Mouse (Mus musculus): Measurements from ENCODE around the gene Rbm44.

Gene Rbm44

GRCm38 (mm10) chr1:91169157-91169556 is 24.3 kb downstream of the Rbm44 start:
- POLR2A ChIA-PET: no interaction called here
- CTCF ChIA-PET: interaction anchor here in 1 of 4 experiments (0.6 kb wide), 1 partner anchor 171 kb away, joined by 3 read pairs; the partner anchor contains the start of gene Lrrfip1

- ChIA-PET CTCF (interaction anchor here in 1 of 4 experiments (0.6 kb wide), 1 partner anchor 739 kb away, joined by 3 read pairs; no protein-coding TSS in a partner anchor), POLR2A (interaction anchor here in 1 of 4 experiments (0.5 kb wide), 1 partner anchor 19 kb away, joined by 6 read pairs; no protein-coding TSS in a partner anchor)
Measured at GRCm38 (mm10) chr1:91174796-91175195, 29.9 kb downstream of the Rbm44 start.

- ChIA-PET POLR2A (interaction anchor here in 1 of 4 experiments (0.7 to 1.2 kb wide), 2 partner anchors 8 to 10 kb away, joined by 3 read pairs; no protein-coding TSS in a partner anchor), CTCF (interaction anchor here in 2 of 4 experiments (0.8 to 1.1 kb wide), 2 partner anchors 203 to 339 kb away, joined by 3 read pairs; no protein-coding TSS in a partner anchor)
Measured at GRCm38 (mm10) chr1:91176026-91176425, 31.1 kb downstream of the Rbm44 start.

GRCm38 (mm10) chr1:91176871-91177270 is 32.0 kb downstream of the Rbm44 start:
- POLR2A ChIA-PET: interaction anchor here in 1 of 4 experiments (1.2 kb wide), 1 partner anchor 9 kb away, joined by 3 read pairs; no protein-coding TSS in a partner anchor
- CTCF ChIA-PET: interaction anchor here in 3 of 4 experiments (0.6 to 1.0 kb wide), 3 partner anchors 68 to 237 kb away, joined by 3 to 13 read pairs (median 3); partner anchors contain the start of gene Hes6 (in 1 of the 3)

- CTCF ChIA-PET: interaction anchor here in 3 of 4 experiments (0.7 to 2.5 kb wide), 5 partner anchors 32 to 287 kb away, joined by 3 to 7 read pairs (median 4); no protein-coding TSS in a partner anchor
- POLR2A ChIA-PET: interaction anchor here in 1 of 4 experiments (1.5 kb wide), 1 partner anchor 187 kb away, joined by 6 read pairs; the partner anchor contains the start of gene Erfe
Measured at GRCm38 (mm10) chr1:91179086-91179485, 34.2 kb downstream of the Rbm44 start.

GRCm38 (mm10) chr1:91179533-91180173 is 34.8 kb downstream of the Rbm44 start, which contains the start of gene Ramp1:
Gene Ramp1, plus strand, starts transcription at chr1:91179822.
- POLR2A ChIA-PET: interaction anchor here in 2 of 4 experiments (1.2 to 1.5 kb wide), 2 partner anchors 186 to 206 kb away, joined by 3 to 6 read pairs; partner anchors contain the start of gene Erfe (in 1 of the 2)
- CTCF ChIA-PET: interaction anchor here in 2 of 4 experiments (0.8 to 2.5 kb wide), 9 partner anchors 32 to 695 kb away, joined by 3 to 7 read pairs (median 3); no protein-coding TSS in a partner anchor

- CTCF ChIA-PET: interaction anchor here in 3 of 4 experiments (0.5 to 2.5 kb wide), 11 partner anchors 31 to 723 kb away, joined by 3 to 7 read pairs (median 3); no protein-coding TSS in a partner anchor
- POLR2A ChIA-PET: interaction anchor here in 2 of 4 experiments (1.2 to 1.5 kb wide), 2 partner anchors 186 to 207 kb away, joined by 3 to 6 read pairs; partner anchors contain the start of gene Erfe (in 1 of the 2)
Measured at GRCm38 (mm10) chr1:91180174-91180565, 35.3 kb downstream of the Rbm44 start.

GRCm38 (mm10) chr1:91180723-91181122 is 35.8 kb downstream of the Rbm44 start:
- ChIA-PET CTCF (interaction anchor here in 3 of 4 experiments (0.5 to 2.5 kb wide), 9 partner anchors 31 to 723 kb away, joined by 3 to 7 read pairs (median 4); no protein-coding TSS in a partner anchor), POLR2A (interaction anchor here in 2 of 4 experiments (1.2 to 1.5 kb wide), 2 partner anchors 185 to 207 kb away, joined by 3 to 6 read pairs; partner anchors contain the start of gene Erfe (in 1 of the 2))

- POLR2A ChIA-PET: no interaction called here
- CTCF ChIA-PET: interaction anchor here in 2 of 4 experiments (0.7 to 1.9 kb wide), 3 partner anchors 30 to 208 kb away, joined by 3 to 7 read pairs (median 3); no protein-coding TSS in a partner anchor
Measured at GRCm38 (mm10) chr1:91181261-91181660, 36.4 kb downstream of the Rbm44 start.

GRCm38 (mm10) chr1:91181784-91182450 is 37.0 kb downstream of the Rbm44 start:
- ChIA-PET POLR2A (no interaction called here), CTCF (interaction anchor here in 1 of 4 experiments (0.7 kb wide), 1 partner anchor 36 kb away, joined by 3 read pairs; no protein-coding TSS in a partner anchor)

- ChIA-PET CTCF (no interaction called here), POLR2A (interaction anchor here in 1 of 4 experiments (1.1 kb wide), 1 partner anchor 10 kb away, joined by 3 read pairs; no protein-coding TSS in a partner anchor)
Measured at GRCm38 (mm10) chr1:91183305-91183704, 38.4 kb downstream of the Rbm44 start.

GRCm38 (mm10) chr1:91186677-91187076 is 41.8 kb downstream of the Rbm44 start:
- ChIA-PET POLR2A (interaction anchor here in 1 of 4 experiments (1.0 kb wide), 1 partner anchor 11 kb away, joined by 3 read pairs; no protein-coding TSS in a partner anchor), CTCF (interaction anchor here in 1 of 4 experiments (1.5 kb wide), 1 partner anchor 179 kb away, joined by 3 read pairs; the partner anchor contains the start of gene Erfe)

GRCm38 (mm10) chr1:91187315-91187714 is 42.4 kb downstream of the Rbm44 start:
- ChIA-PET POLR2A (interaction anchor here in 1 of 4 experiments (1.0 kb wide), 1 partner anchor 11 kb away, joined by 3 read pairs; no protein-coding TSS in a partner anchor), CTCF (interaction anchor here in 1 of 4 experiments (1.5 kb wide), 1 partner anchor 179 kb away, joined by 3 read pairs; the partner anchor contains the start of gene Erfe)

- POLR2A ChIA-PET: no interaction called here
- CTCF ChIA-PET: interaction anchor here in 2 of 4 experiments (0.5 to 1.5 kb wide), 2 partner anchors 72 to 178 kb away, joined by 3 read pairs; partner anchors contain the start of gene Erfe (in 1 of the 2)
Measured at GRCm38 (mm10) chr1:91187786-91188640, 43.1 kb downstream of the Rbm44 start.

- ChIA-PET POLR2A (no interaction called here), CTCF (no interaction called here)
Measured at GRCm38 (mm10) chr1:91188851-91189460, 44.1 kb downstream of the Rbm44 start.

- ChIA-PET POLR2A (interaction anchor here in 1 of 4 experiments (0.7 to 1.1 kb wide), 3 partner anchors 9 to 58 kb away, joined by 3 read pairs; partner anchors contain the start of gene Ube2f), CTCF (no interaction called here)
Measured at GRCm38 (mm10) chr1:91192184-91192583, 47.3 kb downstream of the Rbm44 start.

- ChIA-PET POLR2A (interaction anchor here in 1 of 4 experiments (1.1 kb wide), 1 partner anchor 10 kb away, joined by 3 read pairs; no protein-coding TSS in a partner anchor), CTCF (interaction anchor here in 1 of 4 experiments (1.1 kb wide), 1 partner anchor 18 kb away, joined by 4 read pairs; no protein-coding TSS in a partner anchor)
Measured at GRCm38 (mm10) chr1:91193242-91193641, 48.4 kb downstream of the Rbm44 start.
